ENCODE assay signal across 8 mouse cellular contexts in genomic region chr12:98674627-98675143, GRCm38 (mm10). TPM values are rescaled to one million over a fixed set of nuclear protein-coding genes. Genes with fewer than 3 reads are reported as not detected.
DNase-seq lines count a peak whose midpoint lies in the region; ATAC-seq lines count a peak whose summit lies in the region.

No protein-coding gene starts in this region.

- H3K4me3 ChIP-seq in intestine, embryonic 14.5 days (ENCODE audit: low read depth, low read length), result no peak overlapping the region

- H3K9me3 ChIP-seq in intestine, embryonic 14.5 days (ENCODE audit: control insufficient read depth, low read length), result no peaks in the 10 kb centered on the region

- no peaks in the 10 kb centered on the region for H3K4me1 ChIP-seq in intestine, embryonic 14.5 days (replicated peaks; ENCODE audit: control insufficient read depth, insufficient read depth, low read length)

- H3K9ac ChIP-seq in intestine, embryonic 14.5 days (ENCODE audit: low read length), result no peak overlapping the region

- H3K4me2 ChIP-seq in intestine, embryonic 14.5 days (ENCODE audit: low read length), result peak overlapping the region; percentile 16; the same call in 1 of the 2 replicates

- 12% methylated on average over 9 of the region's 9 CpGs for WGBS in intestine, embryonic 14.5 days

- H3K36me3 ChIP-seq in intestine, embryonic 14.5 days (ENCODE audit: control insufficient read depth, insufficient read depth, low read length), result peaks cover 15% of the 10 kb centered on the region

- intact Hi-C loops in gastrocnemius, postnatal 36 days (cut with DNase I), result loop anchor here (5.0 to 10.0 kb wide), 2 partner anchors 60 to 83 kb away; partner anchors contain the start of gene Ptpn21
- intact Hi-C loops in left cerebral cortex, postnatal 14 days (cut with DNase I), result loop anchor here (10.0 kb wide), 1 partner anchor 60 kb away; the partner anchor contains the start of gene Ptpn21

- ATAC-seq in intestine, embryonic 14.5 days (replicated peaks; ENCODE audit: low FRiP score, low TSS enrichment, low read depth), result peak; percentile 75
- ATAC-seq in megakaryocyte-erythroid progenitor cell, adult 5-6 weeks (replicated peaks; ENCODE audit: low FRiP score, low TSS enrichment, poor library complexity, severe bottlenecking), result peak; percentile 90

- no peaks in the 10 kb centered on the region for H3K27me3 ChIP-seq in intestine, embryonic 14.5 days (replicated peaks; ENCODE audit: control insufficient read depth, insufficient read depth, low read length)

- DNase-seq in adrenal gland, adult 18-20 months (ENCODE audit: low spot score in 2 of 2), result peak; percentile 70 to 78
- peak; percentile 82 for DNase-seq in embryo, embryonic 11 days
- DNase-seq in gastrocnemius, postnatal 36 days, result peak; percentile 46 to 67
- peak; percentile 79 for DNase-seq in intestine, embryonic 14.5 days (ENCODE audit: low spot score)
- peak; percentile 83 to 84 for DNase-seq in left cerebral cortex, postnatal 14 days (ENCODE audit: low spot score in 2 of 2)
- DNase-seq in right cerebral cortex, postnatal 14 days, result peak; percentile 87
- peak; percentile 65 to 77 for DNase-seq in urinary bladder, postnatal 36 days (ENCODE audit: low spot score in 2 of 2)

- H3K27ac ChIP-seq in intestine, embryonic 14.5 days (ENCODE audit: low read depth), result no peak overlapping the region

RNA-seq across cellular contexts. Expression of gene Spata7, which starts 46.7 kb away (rescaled TPM):
- 1 to 10 TPM; 7.6 to 7.8 TPM for total RNA-seq in adrenal gland, adult 18-20 months (2021)
- 1 to 10 TPM; 2.3 to 4.1 TPM for total RNA-seq in gastrocnemius, postnatal 36 days (2021)
- polyA plus RNA-seq in intestine, embryonic 14.5 days (2014; fragmentation: Nextera tagmentation; extraction: Ambion mirVana), result 12.9 and 16.0 TPM in 2 replicates
- 10 to 100 TPM; 32.6 to 32.8 TPM for total RNA-seq in left cerebral cortex, postnatal 14 days (2021)
- 8.7 and 21.2 TPM in 2 replicates for total RNA-seq in megakaryocyte-erythroid progenitor cell, adult 5-6 weeks (2014; fragmentation: Nextera tagmentation)
- 8.5 and 14.3 TPM in 2 replicates for total RNA-seq in megakaryocyte-erythroid progenitor cell, adult 5-6 weeks (2017)
